Mouse (Mus musculus) cerebellum, adult 2 months (tissue): ENCODE data around the gene Nrg3.

Source experiments
- CTCF ChIP-seq: fragments of 200-500 bp; IDR thresholded peaks from 2 replicates; pipeline ENCODE4 v1.5.1; 2011; ENCODE audit warnings: low read depth, mild to moderate bottlenecking, control low read depth, low read length, moderate library complexity, borderline replicate concordance; ENCODE audit not compliant: insufficient read depth
- POLR2A ChIP-seq: fragments of 200-500 bp; IDR thresholded peaks from 2 replicates; pipeline ENCODE4 v1.6.1; 2011; ENCODE audit warnings: low read length, control low read depth, borderline replicate concordance; ENCODE audit not compliant: insufficient read depth

DNA sequence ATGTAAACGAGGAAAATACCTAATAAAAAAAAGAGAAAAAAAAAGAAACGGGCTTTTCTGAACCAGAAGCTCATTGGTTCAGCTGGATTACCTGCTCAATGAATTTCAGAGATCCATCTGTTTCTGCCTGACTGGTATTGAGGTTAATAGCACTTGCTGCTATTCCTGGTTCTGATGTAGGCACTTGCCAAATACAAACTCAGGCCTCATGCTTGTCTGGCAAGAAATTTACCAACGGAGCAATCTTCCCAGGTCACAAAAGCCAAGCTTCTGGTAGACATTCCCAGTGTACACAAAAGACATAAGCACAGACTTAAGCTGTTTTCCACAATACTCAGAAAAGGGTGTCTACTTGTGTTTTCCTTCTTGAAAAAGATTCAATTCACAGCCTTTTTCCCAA is 363.3 kb downstream of the Nrg3 start:
- TF ChIP-seq CTCF, result no peak
- TF ChIP-seq POLR2A, result no peak
